Mouse (Mus musculus): ENCODE measurements at regions not wholly inside any gene's neighbourhood (a gene's known extent, or its start where the extent isn't known, plus 50 kb on each side); places are given as distances from the start of the nearest gene placed in this dataset.

GRCm38 (mm10) chr6:127349479-127350110, 97.0 kb upstream of the Parp11 start:
- TF ChIP-seq CTCF (IDR thresholded peaks at IDR 0.05; ENCODE audit: low read depth) (no peak), EP300 (IDR thresholded peaks at IDR 0.05; ENCODE audit: low read depth) (no peak)

Measured in liver, postnatal 0 days (tissue).